Mouse (Mus musculus) MEL (cell line): Measurements from ENCODE around the gene Xrcc3. TPM values are rescaled to one million over a fixed set of nuclear protein-coding genes. Genes with fewer than 3 reads are reported as not detected.

Source experiments
- DNase-seq: peaks from one replicate; pipeline ENCODE4 v3.0.0; 2011; ENCODE audit warnings: low read depth, low spot score
- H3K27ac ChIP-seq: 2 replicates; pipeline ENCODE4 v1.5.1; 2012; ENCODE audit warnings: low read depth, mild to moderate bottlenecking, control low read depth, low read length, moderate library complexity; ENCODE audit not compliant: control insufficient read depth
- H3K27me3 ChIP-seq, 2 experiments: fragments of 150-350 bp in 1 of 2; sonication (generic) in 1 of 2; 2 replicates each; pipeline ENCODE4 v1.6.1; 2012; ENCODE audit warnings: low read length in 2 of 2, mild to moderate bottlenecking in 2 of 2, improper control_type of control experiment in 1 of 2, moderate library complexity in 1 of 2; ENCODE audit not compliant: insufficient read depth in 2 of 2, control insufficient read depth in 1 of 2
- H3K36me3 ChIP-seq, 2 experiments: 2 replicates each; pipeline ENCODE4 v1.6.1; 2012 to 2014; ENCODE audit warnings: low read length in 2 of 2, improper control_type of control experiment in 1 of 2, inconsistent platforms in 1 of 2, mild to moderate bottlenecking in 1 of 2; ENCODE audit not compliant: insufficient read depth in 2 of 2, control insufficient read depth in 1 of 2
- H3K4me1 ChIP-seq, 2 experiments: fragments of 150-350 bp in 1 of 2; sonication (generic) in 1 of 2; 2 replicates each; pipeline ENCODE4 v1.6.1; 2012; ENCODE audit warnings: low read length in 2 of 2, improper control_type of control experiment in 1 of 2, mild to moderate bottlenecking in 1 of 2; ENCODE audit not compliant: insufficient read depth in 2 of 2, control insufficient read depth in 1 of 2
- H3K4me3 ChIP-seq, 2 experiments: fragments of 150-350 bp in 1 of 2; sonication (generic) in 1 of 2; 2 replicates each; pipeline ENCODE4 v1.5.1; 2012; ENCODE audit warnings: low read depth in 2 of 2, low read length in 2 of 2, mild to moderate bottlenecking in 2 of 2, moderate library complexity in 2 of 2, control low read depth in 1 of 2, improper control_type of control experiment in 1 of 2; ENCODE audit not compliant: control insufficient read depth in 1 of 2, insufficient read depth in 1 of 2
- H3K79me2 ChIP-seq: 2 replicates; pipeline ENCODE4 v1.6.1; 2012; ENCODE audit warnings: mild to moderate bottlenecking, low read length, moderate library complexity; ENCODE audit not compliant: control insufficient read depth, poor library complexity, insufficient read depth
- H3K9ac ChIP-seq: 2 replicates; pipeline ENCODE4 v1.6.1; 2012; ENCODE audit warnings: low read depth, mild to moderate bottlenecking, control low read depth, low read length, moderate library complexity; ENCODE audit not compliant: control insufficient read depth, poor library complexity, severe bottlenecking
- H3K9me3 ChIP-seq: fragments of 150-350 bp; sonication (generic); replicated peaks from 2 replicates; pipeline ENCODE4 v1.6.1; 2012; ENCODE audit warnings: mild to moderate bottlenecking, low read length, improper control_type of control experiment, moderate library complexity; ENCODE audit not compliant: insufficient read depth
- BHLHE40 ChIP-seq: IDR thresholded peaks from 2 replicates; pipeline ENCODE4 v1.6.1; 2012; ENCODE audit warnings: low read depth, mild to moderate bottlenecking, inconsistent platforms, low read length, improper control_type of control experiment, borderline replicate concordance
- CHD1 ChIP-seq: IDR thresholded peaks from 2 replicates; pipeline ENCODE4 v1.6.1; 2012; ENCODE audit warnings: low read depth, mild to moderate bottlenecking, inconsistent platforms, low read length, improper control_type of control experiment
- CHD2 ChIP-seq: IDR thresholded peaks from 2 replicates; pipeline ENCODE4 v1.6.1; 2011; ENCODE audit warnings: low read length, improper control_type of control experiment
- GABPA ChIP-seq: IDR thresholded peaks from 2 replicates; pipeline ENCODE4 v1.6.1; 2012; ENCODE audit warnings: low read depth, mild to moderate bottlenecking, inconsistent platforms, low read length, improper control_type of control experiment, moderate library complexity
- GATA1 ChIP-seq: IDR thresholded peaks from 2 replicates; pipeline ENCODE4 v1.6.1; 2011; ENCODE audit warnings: low read depth, low read length, improper control_type of control experiment
- KAT2A ChIP-seq: conservative IDR thresholded peaks from 2 replicates; pipeline ENCODE4 v1.6.1; 2012; ENCODE audit warnings: low read depth, low read length, improper control_type of control experiment, inconsistent platforms
- MAX ChIP-seq: IDR thresholded peaks from 2 replicates; pipeline ENCODE4 v1.6.1; 2011; ENCODE audit warnings: low read length, improper control_type of control experiment
- MYB ChIP-seq: IDR thresholded peaks from 2 replicates; pipeline ENCODE4 v1.6.1; 2011; ENCODE audit warnings: mild to moderate bottlenecking, low read depth, low read length, improper control_type of control experiment
- NELFE ChIP-seq: IDR thresholded peaks from 2 replicates; pipeline ENCODE4 v1.6.1; 2011; ENCODE audit warnings: low read depth, low read length, improper control_type of control experiment
- NRF1 ChIP-seq: IDR thresholded peaks from 2 replicates; pipeline ENCODE4 v1.6.1; 2014; ENCODE audit warnings: low read depth, mild to moderate bottlenecking, inconsistent platforms, low read length, improper control_type of control experiment, moderate library complexity; ENCODE audit not compliant: poor library complexity, insufficient read depth, severe bottlenecking
- POLR2A ChIP-seq, 2 experiments: IDR thresholded peaks; 2 replicates each; pipeline ENCODE4 v1.6.1; 2011 to 2012; ENCODE audit warnings: low read length in 2 of 2, mild to moderate bottlenecking in 2 of 2, control low read depth in 1 of 2, improper control_type of control experiment in 1 of 2, low read depth in 1 of 2, moderate library complexity in 1 of 2; ENCODE audit not compliant: control insufficient read depth in 1 of 2, insufficient read depth in 1 of 2, poor library complexity in 1 of 2
- POLR2AphosphoS5 ChIP-seq: IDR thresholded peaks from 2 replicates; pipeline ENCODE4 v1.6.1; 2012; ENCODE audit warnings: low read depth, borderline replicate concordance, mild to moderate bottlenecking, inconsistent platforms, low read length, moderate library complexity, mixed read lengths
- SIN3A ChIP-seq: IDR thresholded peaks from 2 replicates; pipeline ENCODE4 v1.6.1; 2012; ENCODE audit warnings: low read length, improper control_type of control experiment, inconsistent platforms
- TAL1 ChIP-seq: IDR thresholded peaks from 2 replicates; pipeline ENCODE4 v1.6.1; 2012; ENCODE audit warnings: mild to moderate bottlenecking, inconsistent platforms, low read length, moderate library complexity, mixed read lengths
- UBTF ChIP-seq: IDR thresholded peaks from 2 replicates; pipeline ENCODE4 v1.6.1; 2012; ENCODE audit warnings: low read depth, mild to moderate bottlenecking, inconsistent platforms, low read length, improper control_type of control experiment, moderate library complexity, borderline replicate concordance; ENCODE audit not compliant: insufficient read depth
- USF1 ChIP-seq: IDR thresholded peaks from 2 replicates; pipeline ENCODE4 v1.6.1; 2014; ENCODE audit warnings: low read depth, mild to moderate bottlenecking, inconsistent platforms, low read length, improper control_type of control experiment, moderate library complexity
- USF2 ChIP-seq, 2 experiments: IDR thresholded peaks; 2 replicates each; pipeline ENCODE4 v1.6.1; 2011 to 2012; ENCODE audit warnings: improper control_type of control experiment in 2 of 2, low read length in 2 of 2, borderline replicate concordance in 1 of 2, inconsistent platforms in 1 of 2, low read depth in 1 of 2, mild to moderate bottlenecking in 1 of 2; ENCODE audit not compliant: insufficient read depth in 1 of 2
- ZC3H11A ChIP-seq: IDR thresholded peaks from 2 replicates; pipeline ENCODE4 v1.6.1; 2012; ENCODE audit warnings: low read depth, mild to moderate bottlenecking, inconsistent platforms, low read length, improper control_type of control experiment
- ZKSCAN1 ChIP-seq: IDR thresholded peaks from 2 replicates; pipeline ENCODE4 v1.6.1; 2012; ENCODE audit warnings: low read depth, mild to moderate bottlenecking, inconsistent platforms, low read length, improper control_type of control experiment, moderate library complexity
- polyA plus RNA-seq, 2 experiments: library from polyadenylated mRNA; stranded (reverse) in 1 of 2; unstranded in 1 of 2; fragments of >175 nt in 1 of 2; fragments of >200 nt in 1 of 2; gene quantifications; 2 replicates each; pipeline versions ENCODE4 v1.2.1 to v1.2.4; 2012; ENCODE audit warnings: low replicate concordance in 2 of 2, low read depth in 1 of 2; ENCODE audit not compliant: insufficient read length in 2 of 2, insufficient read depth in 1 of 2, missing spikeins in 1 of 2
- total RNA-seq: library from RNA; depleted of rRNA; stranded (reverse); fragments of 300-350 nt; gene quantifications from 2 replicates; pipeline ENCODE4 v1.2.3, GENCODE M21; 2012

Xrcc3 gene
- total and polyA plus RNA-seq, 3 experiments: 9.0 to 18.8 TPM; not detected in 1

GRCm38 (mm10) chr12:111798493-111798892 lies 15.2 kb downstream of the Xrcc3 start:
- Histone ChIP-seq H3K9ac (no peak overlapping the region), H3K27me3 (no peaks in the 10 kb centered on the region), H3K27ac (no peak overlapping the region), H3K9me3 (no peaks in the 10 kb centered on the region), H3K4me3 (no peak overlapping the region), H3K79me2 (no peaks in the 10 kb centered on the region), H3K4me1 (0 out of 4 replicates have a peak, but pooled peaks cover 0 to 2% of the 10 kb centered on the region in 2 experiments), H3K36me3 (no peaks in the 10 kb centered on the region; a peak in 1 of 4 replicates)
- TF ChIP-seq NRF1: no peak
- TF ChIP-seq GATA1: no peak
- DNase-seq: no peak

- Histone ChIP-seq H3K9ac (no peak overlapping the region), H3K4me3 (no peak overlapping the region), H3K4me1 (0 out of 4 replicates have a peak, but pooled peaks cover 0 to 2% of the 10 kb centered on the region in 2 experiments), H3K36me3 (no peaks in the 10 kb centered on the region; a peak in 1 of 4 replicates), H3K9me3 (no peaks in the 10 kb centered on the region), H3K27me3 (no peaks in the 10 kb centered on the region), H3K27ac (no peak overlapping the region), H3K79me2 (no peaks in the 10 kb centered on the region)
- no peak for DNase-seq
- TF ChIP-seq MYB (no peak), TAL1 (no peak), ZC3H11A (no peak), SIN3A (no peak), POLR2A (IDR thresholded peaks at IDR 0.05; ENCODE audit: control insufficient read depth in 1 of 2, insufficient read depth in 1 of 2, low read depth in 1 of 2, low read length in 2 of 2, poor library complexity in 1 of 2) (no peak), USF2 (IDR thresholded peaks at IDR 0.05; ENCODE audit: borderline replicate concordance in 1 of 2, insufficient read depth in 1 of 2, low read depth in 1 of 2, low read length in 2 of 2) (no peak), GABPA (no peak), NELFE (no peak), CHD2 (no peak), POLR2AphosphoS5 (no peak), KAT2A (no peak), USF1 (no peak), BHLHE40 (no peak), CHD1 (no peak), MAX (no peak), ZKSCAN1 (no peak), UBTF (no peak)
Observed at GRCm38 (mm10) chr12:111797251-111797650, 16.4 kb downstream of the Xrcc3 start.
